Mouse (Mus musculus) C3H10T1/2 (cell line): ENCODE measurements around the gene Mcm6. TPM values are rescaled to one million over a fixed set of nuclear protein-coding genes. Genes with fewer than 3 reads are reported as not detected.

Experiments
- polyA plus RNA-seq, 2 experiments: library from polyadenylated mRNA; unstranded; fragments of >200 nt; fragmentation: generic; extraction: Trizol; gene quantifications; one replicate each; pipeline ENCODE4 v1.2.1; 2012; ENCODE audit warnings: missing spikeins in 2 of 2

Mcm6 gene
- polyA plus RNA-seq = 10 to 100 TPM; 37.1 to 53.2 TPM

GRCm38 (mm10) chr1:128359554-128360376 is at the start of gene Mcm6:
TSS of gene Mcm6 (minus strand) at chr1:128359664.

GRCm38 (mm10) chr1:128328218-128328617 is 31.2 kb downstream of the Mcm6 start, which contains the start of gene Lct:
TSS of gene Lct (minus strand) at chr1:128328318.

Other genes starting within 250 kb of the Mcm6 start
- 10 to 100 TPM in 1 of 2 experiments, 1 to 10 TPM in 1; 9.8 to 28.4 TPM for gene Ubxn4, start 115.7 kb downstream of the Mcm6 start, polyA plus RNA-seq
- under 1 TPM; 0.02 to 0.15 TPM for gene Lct, start 31.3 kb downstream of the Mcm6 start, polyA plus RNA-seq
- gene Dars, start 57.7 kb upstream of the Mcm6 start, polyA plus RNA-seq = 10 to 100 TPM in 1 of 2 experiments, 1 to 10 TPM in 1; 2.7 to 20.4 TPM
- under 1 TPM; 0.04 to 0.14 TPM for gene Cxcr4, start 232.6 kb upstream of the Mcm6 start, polyA plus RNA-seq